Mouse (Mus musculus) colon, adult 2 months (tissue): ENCODE data around the gene 2310057J18Rik. TPM values are rescaled to one million over a fixed set of nuclear protein-coding genes. Genes with fewer than 3 reads are reported as not detected.

Source experiments
- polyA plus RNA-seq: library from polyadenylated mRNA; depleted of rRNA; stranded (reverse); fragments of >200 nt; gene quantifications from 2 replicates; pipeline ENCODE4 v1.2.3, GENCODE M21; 2012; rRNA removed

Gene 2310057J18Rik
- not detected in 2 replicates for polyA plus RNA-seq

GRCm38 (mm10) chr10:28986203-28986602 is at the start of gene 2310057J18Rik:
TSS of gene 2310057J18Rik (minus strand) at chr10:28986303.

Other genes starting within 250 kb of the 2310057J18Rik start
- gene Soga3, start 157.5 kb upstream of the 2310057J18Rik start, polyA plus RNA-seq, result 0.73 and 0.78 TPM in 2 replicates
- not detected in 2 replicates for gene Gm49353, start 212.7 kb upstream of the 2310057J18Rik start, polyA plus RNA-seq
- gene 9330159F19Rik, start 225.3 kb upstream of the 2310057J18Rik start, polyA plus RNA-seq, result 0.07 and 0.17 TPM in 2 replicates